Mouse (Mus musculus): ENCODE data around the gene Tpm3.

Tpm3 gene

DNA sequence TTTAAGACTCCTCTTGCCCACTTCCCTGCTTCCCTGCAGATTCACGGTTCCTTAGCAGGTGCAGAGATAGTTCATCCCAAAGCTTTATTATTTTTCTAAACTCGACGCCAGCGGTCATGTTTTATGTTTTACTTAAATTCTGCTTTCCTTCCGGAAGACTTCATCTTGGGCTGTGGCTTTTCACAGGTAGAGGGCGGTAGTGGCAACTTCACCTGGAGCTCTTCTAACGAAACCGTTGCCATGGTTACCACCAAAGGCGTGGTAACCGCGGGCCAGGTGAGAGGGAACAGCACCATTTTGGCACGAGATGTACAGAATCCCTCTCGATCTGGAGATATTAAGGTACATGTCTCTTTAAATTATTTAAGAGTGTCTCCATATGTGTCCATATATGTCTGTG is 64.2 kb downstream of the Tpm3 start:
- DNase-seq (ENCODE audit: low read depth, low spot score): peak; percentile 28

DNA sequence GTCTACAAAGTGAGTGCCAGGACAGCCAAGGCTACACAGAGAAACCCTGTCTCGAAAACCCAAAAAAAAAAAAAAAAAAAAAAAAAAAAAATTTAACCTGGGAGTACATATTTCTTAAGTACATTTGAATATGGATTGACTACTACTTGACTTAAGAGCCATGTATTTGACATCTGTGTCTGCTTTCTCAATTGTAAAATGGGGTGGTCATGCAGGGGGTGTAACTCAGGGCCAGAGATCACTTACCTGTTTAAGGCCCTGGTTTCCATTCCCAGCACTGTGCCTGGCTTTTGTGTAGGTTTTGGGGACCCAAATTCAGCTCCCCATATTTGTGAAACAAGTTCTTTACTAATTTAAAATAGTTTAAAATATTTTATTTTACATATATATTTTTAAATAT is 65.2 kb downstream of the Tpm3 start:
- no peak for DNase-seq (ENCODE audit: low read depth, low spot score)

DNA sequence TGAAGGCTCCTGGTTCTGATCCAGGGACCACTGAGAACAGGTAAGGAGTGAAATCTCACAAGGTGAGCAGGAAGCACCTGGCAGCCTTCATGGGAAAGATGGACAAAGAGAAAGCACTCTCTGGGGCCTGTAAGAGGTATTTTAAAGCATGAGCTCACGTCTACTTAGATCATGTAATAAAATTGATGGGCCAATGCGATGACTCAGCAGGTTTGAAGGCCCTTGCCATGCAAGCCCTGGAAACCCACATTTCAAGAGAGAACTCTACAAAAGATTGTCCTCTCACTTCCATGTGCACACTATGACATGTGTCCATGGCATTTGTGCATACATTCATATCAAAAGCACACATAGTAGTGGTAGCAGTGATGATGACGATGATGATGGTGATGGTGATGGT is 67.5 kb downstream of the Tpm3 start:
- DNase-seq (ENCODE audit: low read depth, low spot score): no peak

DNA sequence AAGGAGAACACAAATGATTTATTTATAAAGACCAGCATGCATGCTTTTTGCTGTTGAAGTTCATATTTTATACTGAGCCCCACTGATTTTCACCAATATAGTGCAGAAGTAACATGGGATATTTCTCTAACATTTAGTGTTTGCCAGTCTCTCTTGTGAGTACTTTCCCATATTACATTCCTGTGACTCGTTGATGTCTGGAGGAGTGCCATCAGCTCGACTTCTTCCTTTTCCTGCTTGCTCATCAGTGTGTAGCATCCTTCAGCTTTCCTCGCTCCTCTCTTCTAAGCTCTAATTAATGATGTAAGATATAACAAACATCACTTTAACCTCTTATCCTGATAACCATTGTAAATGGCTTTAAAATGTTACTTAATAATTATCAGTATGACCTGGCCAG is 73.0 kb downstream of the Tpm3 start:
- peak; percentile 5 for DNase-seq (ENCODE audit: low read depth, low spot score)

DNA sequence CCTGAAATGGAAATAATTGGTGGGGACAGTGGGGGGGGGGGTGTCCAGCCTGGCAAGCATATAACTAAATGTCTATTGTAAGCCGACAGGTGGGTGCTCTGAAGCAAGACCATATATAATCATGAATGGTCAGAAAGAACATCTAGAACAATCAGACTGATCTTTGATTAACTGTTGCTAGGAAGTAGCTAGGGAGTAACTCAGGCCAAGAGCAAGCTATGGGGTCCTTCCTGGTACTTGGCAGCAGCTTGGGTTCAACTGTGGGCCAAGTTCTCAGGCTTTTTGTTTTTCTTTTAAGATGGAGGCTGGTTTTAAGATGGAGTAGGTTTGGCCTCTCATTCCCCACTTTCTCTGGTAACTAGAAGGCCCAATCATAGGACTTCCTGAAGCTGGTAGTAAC is 74.2 kb downstream of the Tpm3 start:
- no peak for DNase-seq (ENCODE audit: low read depth, low spot score)
